Mouse (Mus musculus) megakaryocyte-erythroid progenitor cell, adult 5-6 weeks (primary cell): ENCODE measurements at regions not wholly inside any gene's neighbourhood (a gene's known extent, or its start where the extent isn't known, plus 50 kb on each side); places are given as distances from the start of the nearest gene placed in this dataset.
A peak's percentile ranks its signal among the peaks of the same experiment; 100 is the strongest.

ENCODE experiments used
- ATAC-seq: replicated peaks from 2 replicates; pipeline ENCODE4 v1.8.0; 2016; ENCODE audit warnings: mild to moderate bottlenecking, inconsistent platforms; ENCODE audit not compliant: severe bottlenecking, poor library complexity, low FRiP score, low TSS enrichment

- ATAC-seq: no peak
Observed at GRCm38 (mm10) chr11:111763081-111763480, 697.1 kb downstream of the Kcnj2 start.

GRCm38 (mm10) chr11:111766371-111767011 lies 700.5 kb downstream of the Kcnj2 start:
- ATAC-seq: peak; percentile 56; the same call in 1 of the 2 replicates

- no peak for ATAC-seq
Observed at GRCm38 (mm10) chr11:111767012-111767392, 701.0 kb downstream of the Kcnj2 start.

GRCm38 (mm10) chr11:111774108-111774679 lies 708.2 kb downstream of the Kcnj2 start:
- ATAC-seq: peak; percentile 98

GRCm38 (mm10) chr11:111781321-111781720 lies 715.4 kb downstream of the Kcnj2 start:
- no peak for ATAC-seq

GRCm38 (mm10) chr11:111791267-111791926 lies 725.4 kb downstream of the Kcnj2 start:
- peak; percentile 47; the same call in 1 of the 2 replicates for ATAC-seq

GRCm38 (mm10) chr11:111801033-111801432 lies 735.1 kb downstream of the Kcnj2 start:
- no peak for ATAC-seq

- no peak for ATAC-seq
Observed at GRCm38 (mm10) chr11:111816176-111816775, 750.3 kb downstream of the Kcnj2 start.

GRCm38 (mm10) chr11:111818124-111818523 lies 752.2 kb downstream of the Kcnj2 start:
- no peak for ATAC-seq

- no peak for ATAC-seq
Observed at GRCm38 (mm10) chr11:111820356-111820755, 754.4 kb downstream of the Kcnj2 start.

- ATAC-seq: no peak
Observed at GRCm38 (mm10) chr11:111828455-111828854, 762.5 kb downstream of the Kcnj2 start.

- ATAC-seq: no peak
Observed at GRCm38 (mm10) chr11:111838996-111839395, 773.0 kb downstream of the Kcnj2 start.

- ATAC-seq: no peak
Observed at GRCm38 (mm10) chr11:111843728-111844258, 777.8 kb downstream of the Kcnj2 start.

GRCm38 (mm10) chr11:111844382-111845027 lies 778.5 kb downstream of the Kcnj2 start:
- no peak for ATAC-seq

GRCm38 (mm10) chr11:111857288-111857687 lies 791.3 kb downstream of the Kcnj2 start:
- no peak for ATAC-seq

- ATAC-seq: no peak
Observed at GRCm38 (mm10) chr11:111858111-111858510, 792.1 kb downstream of the Kcnj2 start.

- ATAC-seq: no peak
Observed at GRCm38 (mm10) chr11:111865143-111865542, 799.2 kb downstream of the Kcnj2 start.

GRCm38 (mm10) chr11:111875406-111875805 lies 809.4 kb downstream of the Kcnj2 start:
- ATAC-seq: no peak

GRCm38 (mm10) chr11:111880146-111880545 lies 814.2 kb downstream of the Kcnj2 start:
- ATAC-seq: no peak

GRCm38 (mm10) chr11:111890026-111890425 lies 824.1 kb downstream of the Kcnj2 start:
- ATAC-seq: no peak
